Mouse (Mus musculus): ENCODE results near the gene Chchd5. TPM values are rescaled to one million over a fixed set of nuclear protein-coding genes. Genes with fewer than 3 reads are reported as not detected.

Chchd5 gene
- polyA plus RNA-seq, 1 experiment from 2014 or later = 28.9 TPM

DNA sequence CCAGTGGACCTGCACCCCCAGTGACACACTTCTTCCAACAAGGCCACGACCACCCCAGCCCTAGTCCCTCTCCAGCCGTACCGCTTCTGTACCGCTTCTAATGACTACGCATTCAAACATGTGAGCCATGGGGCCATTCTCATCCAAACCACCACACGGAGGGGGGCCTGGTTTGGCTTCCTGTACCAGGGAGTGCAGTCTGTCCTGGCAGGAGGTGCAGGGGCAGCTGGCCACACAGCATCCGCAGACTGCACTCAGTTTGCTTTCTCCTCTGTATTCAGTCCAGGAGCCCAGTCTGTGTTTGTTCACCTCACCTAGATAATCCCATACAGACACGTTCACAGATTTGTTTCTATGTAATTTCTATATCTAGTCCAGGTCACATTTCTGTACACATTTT, 7.5 kb upstream of the Chchd5 start:
- WGBS = 97% methylated on average over 8 of the region's 8 CpGs
- Histone ChIP-seq H3K4me3 (no peak overlapping the region), H3K9me3 (replicated peaks) (no peaks in the 10 kb centered on the region), H3K27me3 (ENCODE audit: low read depth, poor library complexity, severe bottlenecking) (no peaks in the 10 kb centered on the region), H3K4me1 (no peaks in the 10 kb centered on the region), H3K27ac (no peak overlapping the region), H3K36me3 (peaks cover 99% of the 10 kb centered on the region)
- DNase-seq (ENCODE audit: low spot score) = no peak

DNA sequence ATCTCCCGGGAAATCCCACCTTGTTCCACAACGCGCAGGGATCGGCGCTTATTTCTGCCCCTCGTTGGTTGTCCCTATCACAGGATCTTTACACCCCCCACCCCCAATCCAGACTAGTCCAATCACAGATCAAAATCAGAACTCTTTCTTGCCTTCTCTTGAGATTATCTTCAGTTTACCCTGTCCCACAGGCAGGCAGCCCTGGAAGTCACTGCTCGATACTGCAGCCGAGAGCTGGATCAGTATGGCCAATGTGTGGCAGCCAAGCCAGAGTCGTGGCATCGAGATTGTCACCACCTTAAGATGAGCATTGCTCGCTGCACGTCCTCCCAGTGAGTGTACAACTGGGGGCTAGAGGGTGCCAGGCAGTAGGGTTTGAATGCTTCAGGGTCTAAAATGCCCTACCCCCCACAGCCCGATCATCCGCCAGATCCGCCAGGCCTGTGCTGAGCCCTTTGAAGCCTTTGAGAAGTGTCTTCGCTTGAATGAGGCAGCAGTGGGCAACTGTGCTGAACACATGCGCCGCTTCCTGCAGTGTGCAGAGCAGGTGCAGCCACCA, 566 bp downstream of the Chchd5 start:
- peak overlapping the region; percentile 72 for H3K4me3 ChIP-seq
- H3K4me1 ChIP-seq = peaks cover 17% of the 10 kb centered on the region
- H3K9me3 ChIP-seq (replicated peaks) = no peaks in the 10 kb centered on the region; the same call in 1 of the 2 replicates
- WGBS = 46% methylated on average over 18 of the region's 18 CpGs
- H3K36me3 ChIP-seq = peaks cover 71% of the 10 kb centered on the region
- DNase-seq (ENCODE audit: low spot score) = no peak
- peak overlapping the region; percentile 90 for H3K27ac ChIP-seq
- no peaks in the 10 kb centered on the region for H3K27me3 ChIP-seq (ENCODE audit: low read depth, poor library complexity, severe bottlenecking)

DNA sequence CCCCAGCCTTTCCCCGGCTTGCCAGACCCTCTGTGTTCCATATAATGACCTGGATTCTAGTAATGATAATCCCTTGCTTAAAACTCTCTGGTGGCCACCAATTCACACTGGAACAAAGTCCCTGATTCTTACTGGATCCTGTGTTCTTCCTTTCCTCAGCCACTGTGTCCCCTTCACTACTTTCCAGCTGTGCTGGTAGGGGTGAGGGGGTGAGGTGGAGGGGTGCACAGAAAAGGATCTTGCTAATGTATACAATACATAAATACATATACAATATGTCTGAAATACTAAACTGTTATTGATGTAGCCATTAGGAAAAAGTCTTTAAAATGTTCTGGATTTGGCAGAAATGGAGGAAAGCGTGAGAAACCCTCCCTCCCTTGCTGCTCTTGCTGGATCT, 1.3 kb downstream of the Chchd5 start:
- Histone ChIP-seq H3K27ac (peak overlapping the region; percentile 90; the same call in 1 of the 2 replicates), H3K36me3 (peaks cover 64% of the 10 kb centered on the region), H3K27me3 (ENCODE audit: low read depth, poor library complexity, severe bottlenecking) (no peaks in the 10 kb centered on the region), H3K4me1 (peaks cover 17% of the 10 kb centered on the region), H3K9me3 (replicated peaks) (no peaks in the 10 kb centered on the region; the same call in 1 of the 2 replicates), H3K4me3 (peak overlapping the region; percentile 72)
- no peak for DNase-seq (ENCODE audit: low spot score)
- 95% methylated on average over 2 of the region's 2 CpGs for WGBS

DNA sequence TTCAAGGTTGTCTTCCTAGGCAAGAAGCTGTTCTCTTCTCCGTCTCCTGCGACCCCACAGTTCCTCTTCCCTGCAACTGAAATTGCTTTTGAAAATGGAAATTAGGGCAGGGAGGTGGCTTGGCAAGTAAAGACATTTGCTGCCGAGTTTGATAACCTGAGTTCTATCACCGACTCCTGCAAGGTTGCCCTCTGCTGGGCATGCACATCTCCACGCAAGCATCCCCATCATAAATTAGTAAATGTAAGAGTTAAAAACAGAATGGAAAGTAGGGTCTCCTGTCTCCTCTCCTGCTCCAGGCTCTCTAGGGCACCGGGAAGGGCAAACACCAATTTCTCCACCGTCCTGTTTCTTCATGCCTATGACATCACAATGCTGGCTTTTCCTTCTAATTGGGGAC, 2.7 kb downstream of the Chchd5 start:
- Histone ChIP-seq H3K9me3 (replicated peaks) (no peaks in the 10 kb centered on the region; the same call in 1 of the 2 replicates), H3K27me3 (ENCODE audit: low read depth, poor library complexity, severe bottlenecking) (no peaks in the 10 kb centered on the region), H3K4me1 (peaks cover 17% of the 10 kb centered on the region), H3K27ac (no peak overlapping the region), H3K36me3 (peaks cover 49% of the 10 kb centered on the region), H3K4me3 (no peak overlapping the region)
- WGBS = 94% methylated on average over 7 of the region's 7 CpGs
- no peak for DNase-seq (ENCODE audit: low spot score)

DNA sequence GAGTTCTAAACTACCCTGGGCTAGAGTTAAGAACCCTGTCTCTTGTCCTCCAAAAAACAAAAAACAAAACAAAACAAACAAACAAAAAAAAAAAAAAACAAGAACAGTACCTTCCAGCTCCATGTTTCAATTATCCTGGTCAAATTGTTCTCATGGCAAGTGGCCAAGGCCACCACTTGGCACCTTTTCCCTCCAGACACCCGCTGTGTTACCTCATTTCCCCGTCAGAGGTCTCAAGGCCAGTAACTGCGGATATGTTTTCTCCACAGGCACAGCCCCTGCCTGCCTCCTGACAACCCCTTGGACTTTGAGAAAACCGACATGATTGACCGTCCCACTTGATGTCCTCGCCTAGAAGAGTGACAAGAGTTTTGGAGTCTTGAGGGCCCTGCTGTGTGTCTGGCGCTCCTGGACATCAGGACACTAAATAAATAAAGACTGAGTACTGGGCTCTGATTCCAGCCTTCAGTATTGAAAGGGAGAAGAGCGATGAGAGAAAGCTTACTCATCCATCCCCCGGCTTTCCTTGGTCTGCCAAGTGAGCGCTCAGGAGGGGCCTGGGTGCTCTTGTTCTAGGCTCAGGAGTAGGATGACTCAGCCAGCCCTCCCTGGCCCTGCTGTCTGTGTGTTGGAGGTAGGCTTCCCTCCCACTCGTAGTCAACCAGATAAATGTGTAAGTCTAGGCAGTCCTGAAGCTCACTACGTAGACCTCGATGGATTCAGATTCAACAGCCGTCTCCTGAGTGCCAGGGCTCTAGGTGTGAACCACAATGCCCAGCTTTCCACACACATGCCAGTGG, 3.7 kb downstream of the Chchd5 start:
- Histone ChIP-seq H3K9me3 (replicated peaks) (no peaks in the 10 kb centered on the region; the same call in 1 of the 2 replicates), H3K4me3 (no peak overlapping the region), H3K27me3 (ENCODE audit: low read depth, poor library complexity, severe bottlenecking) (no peaks in the 10 kb centered on the region), H3K4me1 (peaks cover 17% of the 10 kb centered on the region), H3K36me3 (peaks cover 40% of the 10 kb centered on the region), H3K27ac (no peak overlapping the region)
- no peak for DNase-seq (ENCODE audit: low spot score)
- WGBS = 96% methylated on average over 14 of the region's 14 CpGs

DNA sequence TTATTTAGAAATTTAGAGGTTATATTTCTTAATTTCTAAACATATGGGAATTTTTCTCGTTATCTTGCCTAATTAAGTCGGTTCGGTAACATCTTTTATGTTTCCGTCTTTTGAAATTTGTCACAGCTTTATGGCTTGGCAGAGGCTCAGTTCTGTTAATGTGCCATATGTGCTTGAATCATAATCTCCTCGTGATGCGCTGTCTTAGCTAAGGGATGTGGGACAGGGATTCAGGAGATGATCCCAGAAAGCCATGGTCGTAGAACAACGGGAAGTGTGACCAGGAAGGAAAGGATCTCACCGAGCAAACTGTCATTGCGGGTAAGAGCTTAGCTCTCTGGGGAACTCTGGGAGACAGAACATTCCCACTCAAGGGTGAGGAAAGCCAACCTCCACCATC, 10.4 kb downstream of the Chchd5 start:
- no peak overlapping the region for H3K4me3 ChIP-seq
- no peaks in the 10 kb centered on the region for H3K36me3 ChIP-seq
- H3K9me3 ChIP-seq (replicated peaks) = no peaks in the 10 kb centered on the region
- no peaks in the 10 kb centered on the region for H3K27me3 ChIP-seq (ENCODE audit: low read depth, poor library complexity, severe bottlenecking)
- DNase-seq (ENCODE audit: low spot score) = no peak
- 91% methylated on average over 10 of the region's 10 CpGs for WGBS
- no peak overlapping the region for H3K27ac ChIP-seq
- no peaks in the 10 kb centered on the region for H3K4me1 ChIP-seq

DNA sequence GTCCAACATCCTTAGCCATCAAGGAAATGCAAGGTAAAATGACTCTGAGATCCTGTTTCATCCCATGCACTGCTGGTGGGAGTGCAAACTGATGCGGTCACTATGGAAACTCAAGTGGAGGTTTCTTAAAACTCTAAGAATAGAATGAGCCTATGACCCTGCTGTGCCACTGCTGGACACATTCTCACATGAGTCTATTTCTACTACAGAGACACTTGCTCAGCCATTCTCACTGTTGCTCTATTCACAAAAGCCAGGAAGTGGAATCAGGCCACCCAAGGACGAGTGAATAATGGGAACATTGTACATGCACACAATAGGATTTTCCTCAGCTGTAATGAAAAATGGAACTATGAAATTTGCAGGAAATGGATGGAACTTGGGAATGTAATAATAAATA, 19.3 kb downstream of the Chchd5 start:
- no peaks in the 10 kb centered on the region for H3K9me3 ChIP-seq (replicated peaks)
- no peak for DNase-seq (ENCODE audit: low spot score)
- H3K4me3 ChIP-seq = no peak overlapping the region
- no peaks in the 10 kb centered on the region for H3K4me1 ChIP-seq
- WGBS = 77% methylated on average over 2 of the region's 2 CpGs
- no peaks in the 10 kb centered on the region for H3K36me3 ChIP-seq
- no peaks in the 10 kb centered on the region for H3K27me3 ChIP-seq (ENCODE audit: low read depth, poor library complexity, severe bottlenecking)
- H3K27ac ChIP-seq = no peak overlapping the region

DNA sequence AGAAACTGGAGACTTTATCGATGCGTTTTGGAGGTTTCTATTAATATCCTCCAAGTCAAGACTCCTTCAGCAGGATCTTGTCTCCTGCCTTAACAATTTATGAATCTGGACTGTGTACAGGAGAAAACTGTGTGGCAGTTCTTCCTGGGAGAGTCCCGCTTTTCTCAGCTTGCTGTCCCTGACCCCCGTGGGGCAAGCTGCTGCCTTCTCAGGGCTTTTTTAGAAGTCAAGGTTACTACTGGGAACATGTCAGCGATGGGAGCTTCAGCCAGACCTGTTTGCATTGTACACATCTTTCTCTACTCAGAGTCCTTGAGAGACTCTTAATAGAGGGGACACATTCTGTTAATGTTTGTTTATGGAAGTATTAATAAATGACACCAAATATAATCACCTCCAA, 20.9 kb downstream of the Chchd5 start:
- Histone ChIP-seq H3K27me3 (ENCODE audit: low read depth, poor library complexity, severe bottlenecking) (no peaks in the 10 kb centered on the region), H3K27ac (no peak overlapping the region), H3K4me3 (no peak overlapping the region), H3K9me3 (replicated peaks) (no peaks in the 10 kb centered on the region), H3K36me3 (no peaks in the 10 kb centered on the region), H3K4me1 (no peaks in the 10 kb centered on the region)
- WGBS = 87% methylated on average over 5 of the region's 5 CpGs
- no peak for DNase-seq (ENCODE audit: low spot score)

DNA sequence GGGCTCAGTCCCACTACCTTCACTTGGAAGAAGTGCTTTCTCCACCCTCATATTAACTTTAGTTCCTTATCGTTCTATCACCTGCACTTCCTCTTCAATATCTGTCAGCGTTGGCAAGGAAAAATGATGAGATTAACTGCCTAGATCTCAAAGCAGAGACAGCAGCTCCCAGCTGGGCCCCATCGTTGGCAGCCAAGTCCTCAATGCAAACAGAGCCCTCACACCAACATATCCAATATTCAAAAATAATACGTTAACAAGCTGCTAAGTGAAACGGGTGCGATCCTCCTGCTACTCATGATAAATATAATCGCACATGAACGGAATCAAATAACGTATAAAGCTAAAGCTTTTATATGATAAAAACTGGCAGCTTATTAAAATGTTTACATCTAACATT, 21.6 kb downstream of the Chchd5 start:
- no peak for DNase-seq (ENCODE audit: low spot score)

DNA sequence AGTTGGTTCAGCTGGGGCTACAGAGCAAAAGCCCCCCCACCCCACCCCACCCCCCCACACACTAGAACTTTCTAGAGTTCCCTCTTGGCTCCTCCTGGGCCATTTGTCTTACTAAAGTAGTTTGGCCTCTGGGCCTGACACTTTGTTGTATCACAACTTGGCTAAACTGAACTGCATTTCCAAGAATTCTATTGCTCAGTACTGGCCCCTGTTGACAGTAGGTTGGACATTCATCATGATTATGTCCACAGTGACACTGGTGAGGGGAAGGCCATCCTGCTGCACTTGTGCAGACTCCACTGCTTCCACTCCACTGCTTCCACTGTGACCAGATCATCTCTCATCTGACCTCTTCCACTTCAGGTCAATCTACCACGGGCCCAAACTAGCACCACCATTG, 23.3 kb downstream of the Chchd5 start:
- Histone ChIP-seq H3K4me1 (no peaks in the 10 kb centered on the region), H3K9me3 (replicated peaks) (no peaks in the 10 kb centered on the region), H3K27ac (no peak overlapping the region), H3K27me3 (ENCODE audit: low read depth, poor library complexity, severe bottlenecking) (no peaks in the 10 kb centered on the region), H3K4me3 (no peak overlapping the region), H3K36me3 (no peaks in the 10 kb centered on the region)
- DNase-seq (ENCODE audit: low spot score) = no peak
- WGBS = 80% methylated on average over 1 of the region's 1 CpGs

More for the DNA sequence above, 21.6 kb downstream of the Chchd5 start:
- 91% methylated on average over 9 of the region's 9 CpGs for WGBS
- Histone ChIP-seq H3K36me3 (no peaks in the 10 kb centered on the region), H3K4me3 (no peak overlapping the region), H3K4me1 (no peaks in the 10 kb centered on the region), H3K27me3 (ENCODE audit: low read depth, poor library complexity, severe bottlenecking) (no peaks in the 10 kb centered on the region), H3K27ac (no peak overlapping the region), H3K9me3 (replicated peaks) (no peaks in the 10 kb centered on the region)

DNA sequence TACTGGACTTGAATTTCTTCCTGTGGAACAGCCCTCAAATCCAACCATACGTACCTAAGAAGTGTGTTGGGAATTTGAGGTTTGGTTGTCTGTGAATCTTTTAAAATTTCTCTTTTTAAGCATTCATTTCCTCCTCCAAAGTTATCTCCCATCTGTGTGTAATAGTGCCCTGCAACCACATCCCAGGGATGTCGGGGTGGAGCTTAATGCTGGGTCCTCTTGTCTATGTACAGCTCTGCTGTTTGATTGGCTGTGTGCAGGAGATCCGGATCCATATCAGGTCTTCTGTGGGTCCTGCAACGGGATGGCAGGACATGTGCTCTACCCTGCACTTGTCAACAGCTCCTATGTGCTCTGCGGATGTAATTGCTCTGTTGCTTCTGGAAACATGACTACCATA, 35.3 kb downstream of the Chchd5 start:
- H3K27me3 ChIP-seq (ENCODE audit: low read depth, poor library complexity, severe bottlenecking) = no peaks in the 10 kb centered on the region
- no peak overlapping the region for H3K27ac ChIP-seq
- no peaks in the 10 kb centered on the region for H3K36me3 ChIP-seq
- no peaks in the 10 kb centered on the region for H3K9me3 ChIP-seq (replicated peaks)
- H3K4me1 ChIP-seq = no peaks in the 10 kb centered on the region
- no peak overlapping the region for H3K4me3 ChIP-seq
- WGBS = 81% methylated on average over 5 of the region's 5 CpGs
- DNase-seq (ENCODE audit: low spot score) = no peak

DNA sequence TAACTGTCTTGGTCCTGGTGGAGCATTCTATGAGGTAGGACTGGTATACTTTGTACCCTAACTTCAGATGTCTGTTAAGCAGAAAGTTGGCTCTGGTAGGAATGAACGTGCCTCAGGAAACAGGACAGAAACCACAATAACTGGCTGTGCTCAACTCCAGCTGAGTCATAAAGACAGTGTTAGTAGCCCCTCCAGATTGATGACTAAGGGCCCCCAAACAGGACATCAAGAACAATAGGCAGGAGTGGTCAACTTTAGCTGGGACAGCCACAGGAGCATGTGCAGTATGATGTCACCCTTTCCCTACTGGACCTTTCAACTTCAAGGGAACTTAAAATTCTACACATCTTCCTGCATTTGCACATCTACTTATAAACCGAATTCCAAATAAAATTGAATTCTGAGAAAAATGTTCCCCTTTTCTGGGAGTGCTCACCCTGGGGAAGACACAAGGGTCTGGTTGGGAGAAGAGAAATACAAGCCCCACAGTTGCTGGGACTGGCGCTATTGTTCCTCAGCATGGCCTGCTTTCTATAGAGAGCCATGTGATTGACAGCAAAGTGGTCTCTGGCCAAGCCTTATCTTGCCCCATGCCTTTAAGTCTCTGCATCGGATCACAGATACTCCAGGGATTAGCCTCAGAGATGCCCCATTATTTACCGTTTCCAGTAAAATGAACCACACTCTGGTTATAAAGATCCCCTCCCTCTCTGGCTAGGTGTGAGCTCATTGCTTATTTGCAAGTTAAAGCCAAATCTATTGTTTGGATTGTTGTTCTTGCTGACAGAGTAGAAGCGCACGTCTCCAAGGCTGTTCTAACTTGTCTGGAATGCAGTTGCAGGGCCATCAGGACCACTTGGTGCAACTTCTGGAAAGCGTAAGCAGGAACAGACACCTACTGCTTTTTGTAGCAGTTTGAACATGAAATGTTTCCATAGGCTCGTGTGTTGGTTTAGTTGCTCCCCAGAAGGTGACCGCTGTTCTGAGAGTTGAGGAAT, 37.3 kb downstream of the Chchd5 start:
- H3K27ac ChIP-seq = no peak overlapping the region
- H3K36me3 ChIP-seq = no peaks in the 10 kb centered on the region
- 81% methylated on average over 10 of the region's 10 CpGs for WGBS
- no peaks in the 10 kb centered on the region for H3K27me3 ChIP-seq (ENCODE audit: low read depth, poor library complexity, severe bottlenecking)
- no peak for DNase-seq (ENCODE audit: low spot score)
- no peaks in the 10 kb centered on the region for H3K4me1 ChIP-seq
- H3K9me3 ChIP-seq (replicated peaks) = no peaks in the 10 kb centered on the region
- no peak overlapping the region for H3K4me3 ChIP-seq

DNA sequence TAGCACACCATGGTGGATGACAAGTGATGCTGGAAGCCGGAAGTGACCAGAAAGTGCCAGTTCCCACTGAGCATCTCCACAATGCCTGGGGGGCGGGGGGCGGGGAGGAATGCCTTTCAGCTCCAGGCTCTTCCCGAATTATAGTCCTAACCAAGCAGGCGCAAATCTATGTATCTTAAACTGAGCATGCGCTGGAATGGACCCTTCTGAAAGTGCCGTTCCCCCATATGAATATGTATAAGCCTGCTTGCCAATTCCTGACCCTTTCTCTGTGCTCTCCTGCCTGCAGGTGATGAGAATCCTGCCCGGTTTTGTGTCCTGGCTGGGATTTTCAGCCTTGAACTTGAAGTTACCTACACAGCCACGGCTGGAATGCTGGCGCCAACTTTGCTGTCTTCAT, 43.9 kb downstream of the Chchd5 start:
- H3K36me3 ChIP-seq = no peaks in the 10 kb centered on the region
- no peak overlapping the region for H3K27ac ChIP-seq
- 0 out of 2 replicates have a peak, but pooled peaks cover 5% of the 10 kb centered on the region for H3K4me1 ChIP-seq
- no peak overlapping the region for H3K4me3 ChIP-seq
- WGBS = 56% methylated on average over 10 of the region's 10 CpGs
- no peaks in the 10 kb centered on the region for H3K27me3 ChIP-seq (ENCODE audit: low read depth, poor library complexity, severe bottlenecking)
- no peak for DNase-seq (ENCODE audit: low spot score)
- H3K9me3 ChIP-seq (replicated peaks) = no peaks in the 10 kb centered on the region

All from limb, embryonic 10.5 days (tissue).